Mouse (Mus musculus) forebrain, embryonic 12.5 days (tissue): Measurements from ENCODE around the gene Cst8. TPM values are rescaled to one million over a fixed set of nuclear protein-coding genes. Genes with fewer than 3 reads are reported as not detected.
A peak's percentile ranks its signal among the peaks of the same experiment; 100 is the strongest.

Source experiments
- ATAC-seq: fragments of 200-750 bp; cut with Nextera tagmentation; 2 replicates; pipeline ENCODE4 v1.8.0; 2017; ENCODE audit warnings: moderate TSS enrichment; ENCODE audit not compliant: low FRiP score
- H3K27ac ChIP-seq: fragments of 300-500 bp; sonication (generic); 2 replicates; pipeline ENCODE4 v1.5.1; 2016; ENCODE audit warnings: mild to moderate bottlenecking
- H3K27me3 ChIP-seq: fragments of 300-500 bp; sonication (generic); 2 replicates; pipeline ENCODE4 v1.6.1; 2016; ENCODE audit warnings: mild to moderate bottlenecking
- H3K36me3 ChIP-seq: fragments of 300-500 bp; sonication (generic); replicated peaks from 2 replicates; pipeline ENCODE4 v1.6.1; 2016; ENCODE audit warnings: mild to moderate bottlenecking
- H3K4me1 ChIP-seq: fragments of 300-500 bp; sonication (generic); 2 replicates; pipeline ENCODE4 v1.6.1; 2016
- H3K4me2 ChIP-seq: fragments of 300-500 bp; sonication (generic); 2 replicates; pipeline ENCODE4 v1.6.1; 2016; ENCODE audit warnings: mild to moderate bottlenecking, moderate library complexity
- H3K4me3 ChIP-seq: fragments of 300-500 bp; sonication (generic); replicated peaks from 2 replicates; pipeline ENCODE4 v1.5.1; 2016; ENCODE audit warnings: mild to moderate bottlenecking
- H3K9ac ChIP-seq: fragments of 300-500 bp; sonication (generic); 2 replicates; pipeline ENCODE4 v1.6.1; 2016; ENCODE audit warnings: mild to moderate bottlenecking
- H3K9me3 ChIP-seq: fragments of 300-500 bp; sonication (generic); 2 replicates; pipeline ENCODE4 v1.6.1; 2016
- WGBS: fragments of 180-500 bp; shearing (Covaris S2); methylation state at CpG from one replicate; pipeline ENCODE4 v1.1.7; 2016; 5-methylcytosine and 5-hydroxymethylcytosine counted together
- polyA plus RNA-seq: library from polyadenylated mRNA; unstranded; fragments of >200 nt; fragmentation: Nextera tagmentation; extraction: Ambion mirVana; gene quantifications from 2 replicates; pipeline ENCODE4 v1.2.1, GENCODE M21; 2016

The Cst8 gene
- polyA plus RNA-seq, 1 experiment from 2014 or later = not detected

DNA sequence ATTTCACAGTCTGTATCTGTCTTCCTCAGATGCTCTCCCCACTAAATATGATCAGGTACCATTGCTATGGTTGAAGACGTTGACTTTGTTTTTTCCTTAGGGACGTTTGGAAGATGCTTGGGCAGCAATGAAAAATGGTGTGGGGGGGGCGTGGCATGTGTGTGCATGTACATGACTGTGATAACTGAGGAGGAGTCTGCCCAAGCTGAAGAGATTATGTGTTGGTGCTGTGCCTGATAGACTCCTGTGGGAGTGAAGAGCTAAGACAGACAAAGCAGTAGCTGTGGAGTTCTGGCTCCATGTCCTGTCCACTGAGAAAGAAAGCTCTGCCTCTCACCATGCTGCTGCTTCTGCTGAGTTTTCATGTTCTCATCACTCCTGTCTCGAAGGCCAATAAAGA is 36.3 kb downstream of the Cst8 start, which contains the start of gene Cst9:
Gene Cst9 (plus strand): TSS at position 236 of the 400 bp plus-strand sequence.
- Histone ChIP-seq H3K27ac (no peak within 1 kb of the TSS), H3K4me3 (no peak within 1 kb of the TSS), H3K9me3 (no peaks in the 10 kb centered on the region), H3K36me3 (no peaks in the 10 kb centered on the region), H3K4me2 (no peak within 1 kb of the TSS), H3K27me3 (no peaks in the 10 kb centered on the region), H3K4me1 (no peaks in the 10 kb centered on the region), H3K9ac (no peak within 1 kb of the TSS)
- ATAC-seq = no peak
- WGBS = 79% methylated on average over 4 of the region's 4 CpGs

DNA sequence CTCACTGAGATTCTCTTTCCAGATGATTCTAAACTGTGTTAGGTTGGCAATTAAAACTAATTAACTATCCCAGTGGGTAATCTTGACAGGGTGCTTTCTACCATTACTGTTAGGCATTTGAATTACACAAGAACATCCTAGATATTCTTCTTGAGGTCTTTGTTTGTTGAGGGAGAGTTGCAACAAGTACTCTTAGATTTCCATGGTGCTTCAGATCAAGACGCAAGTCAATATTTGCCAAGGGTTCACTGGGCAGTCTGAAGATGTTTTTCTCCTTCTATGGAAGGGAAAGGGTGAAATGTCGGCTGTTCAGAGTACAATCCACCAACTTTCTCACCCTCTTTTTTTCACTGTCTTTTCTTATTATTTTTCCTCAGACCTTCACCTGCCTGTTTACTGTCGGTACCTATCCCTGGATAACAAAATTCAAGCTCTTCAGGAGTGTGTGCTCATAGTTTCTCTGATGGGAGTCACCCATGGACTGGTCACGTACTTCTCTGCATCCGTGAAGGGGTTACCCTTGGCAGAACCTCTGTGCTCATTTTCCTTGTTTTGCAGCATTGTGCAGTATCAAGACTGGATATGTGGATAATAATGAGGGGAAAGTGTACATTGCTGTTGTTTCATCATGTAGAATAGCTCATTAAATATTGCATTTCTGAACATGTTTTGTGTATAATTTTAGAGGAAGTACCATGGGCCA is 39.6 kb downstream of the Cst8 start:
- no peaks in the 10 kb centered on the region for H3K27me3 ChIP-seq
- no peaks in the 10 kb centered on the region for H3K9me3 ChIP-seq
- no peak for ATAC-seq
- H3K4me1 ChIP-seq = no peaks in the 10 kb centered on the region
- 81% methylated on average over 5 of the region's 5 CpGs for WGBS
- H3K4me2 ChIP-seq = no peak overlapping the region
- no peak overlapping the region for H3K9ac ChIP-seq
- no peaks in the 10 kb centered on the region for H3K36me3 ChIP-seq
- H3K27ac ChIP-seq = no peak overlapping the region
- H3K4me3 ChIP-seq = no peak overlapping the region

GRCm38 (mm10) chr2:148839224-148839623 is 40.6 kb downstream of the Cst8 start:
- WGBS = 92% methylated on average over 2 of the region's 2 CpGs
- no peak for ATAC-seq
- Histone ChIP-seq H3K27me3 (no peaks in the 10 kb centered on the region), H3K4me3 (no peak overlapping the region), H3K4me1 (no peaks in the 10 kb centered on the region), H3K9me3 (no peaks in the 10 kb centered on the region), H3K9ac (no peak overlapping the region), H3K4me2 (no peak overlapping the region), H3K36me3 (no peaks in the 10 kb centered on the region), H3K27ac (no peak overlapping the region)

DNA sequence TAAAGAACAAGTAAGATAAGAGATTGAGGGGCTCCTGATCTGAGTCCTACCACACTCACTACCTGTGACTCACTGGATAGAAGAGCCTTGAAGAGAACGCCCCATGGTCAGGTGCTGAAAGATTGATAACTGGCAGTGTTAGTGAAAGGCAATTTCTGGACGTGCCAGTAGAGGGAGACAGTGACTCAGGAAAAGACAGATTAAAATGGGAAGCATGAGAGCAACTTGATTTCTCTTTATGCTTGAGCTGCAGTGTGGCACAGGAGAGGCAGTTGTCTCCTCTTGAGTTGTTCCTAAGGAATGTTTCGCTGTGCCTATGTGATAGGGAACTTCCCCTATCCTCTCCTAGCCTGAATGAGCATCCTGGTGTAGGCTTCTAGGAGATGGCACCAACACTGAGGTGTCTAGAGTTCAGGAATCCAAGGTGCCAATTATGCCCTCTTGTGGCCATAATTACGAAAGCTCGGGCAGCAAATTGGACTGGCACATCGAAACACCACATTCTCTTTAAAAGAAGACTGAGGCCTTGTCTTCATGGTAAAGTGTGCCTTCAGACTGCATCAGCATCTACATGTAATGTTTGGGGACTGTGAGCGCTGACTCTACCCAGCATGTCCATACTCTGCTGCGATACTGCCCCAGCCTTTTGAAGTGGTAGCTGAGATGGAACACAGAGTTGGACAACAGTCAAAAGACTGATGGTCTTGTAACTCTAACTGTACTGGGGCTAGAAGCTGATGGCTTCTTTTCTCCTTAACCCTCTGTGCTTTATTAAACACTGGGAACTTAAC is 52.7 kb downstream of the Cst8 start:
- Histone ChIP-seq H3K4me1 (no peaks in the 10 kb centered on the region), H3K4me3 (no peak overlapping the region), H3K9ac (no peak overlapping the region), H3K27ac (no peak overlapping the region), H3K36me3 (no peaks in the 10 kb centered on the region), H3K4me2 (no peak overlapping the region), H3K9me3 (no peaks in the 10 kb centered on the region), H3K27me3 (no peaks in the 10 kb centered on the region)
- 44% methylated on average over 8 of the region's 8 CpGs for WGBS
- peak; percentile 80 for ATAC-seq

Other genes starting within 250 kb of the Cst8 start
- 109 and 114 TPM in 2 replicates for gene Nxt1, start 126.2 kb upstream of the Cst8 start, polyA plus RNA-seq
- gene Gzf1, start 117.8 kb upstream of the Cst8 start, polyA plus RNA-seq = 22.8 and 25.7 TPM in 2 replicates
- gene Napb, start 66.3 kb upstream of the Cst8 start, polyA plus RNA-seq = 18.6 and 19.7 TPM in 2 replicates
- gene Cstl1, start 48.4 kb upstream of the Cst8 start, polyA plus RNA-seq = not detected in 2 replicates
- gene Cst11, start 27.3 kb upstream of the Cst8 start, polyA plus RNA-seq = not detected in 2 replicates
- not detected in 2 replicates for gene 8030411F24Rik, start 16.8 kb upstream of the Cst8 start, polyA plus RNA-seq
- not detected in 2 replicates for gene Cst12, start 9.4 kb upstream of the Cst8 start, polyA plus RNA-seq
- gene Cst13, start 21.3 kb downstream of the Cst8 start, polyA plus RNA-seq = not detected in 2 replicates
- gene Cst9, start 36.4 kb downstream of the Cst8 start, polyA plus RNA-seq = not detected in 2 replicates
- gene 9230104L09Rik, start 66.3 kb downstream of the Cst8 start, polyA plus RNA-seq = not detected in 2 replicates
- gene Cst3, start 76.9 kb downstream of the Cst8 start, polyA plus RNA-seq = 290 and 307 TPM in 2 replicates
- not detected in 2 replicates for gene Gm1330, start 204.5 kb downstream of the Cst8 start, polyA plus RNA-seq
- not detected in 2 replicates for gene Gm10750, start 218.5 kb downstream of the Cst8 start, polyA plus RNA-seq